Mouse (Mus musculus) G1E-ER4 (cell line): ENCODE results near the gene St6galnac6. TPM values are rescaled to one million over a fixed set of nuclear protein-coding genes. Genes with fewer than 3 reads are reported as not detected.

ENCODE experiments used
- GATA1 ChIP-seq: IDR thresholded peaks from one replicate; pipeline ENCODE4 v1.8.0; 2012; ENCODE audit warnings: low read length, inconsistent platforms
- polyA plus RNA-seq: library from polyadenylated mRNA; stranded (reverse); fragments of >175 nt; gene quantifications from 2 replicates; pipeline ENCODE4 v1.2.3, GENCODE M21; 2012

Gene St6galnac6
- polyA plus RNA-seq, 1 experiment = 58.6 TPM

DNA sequence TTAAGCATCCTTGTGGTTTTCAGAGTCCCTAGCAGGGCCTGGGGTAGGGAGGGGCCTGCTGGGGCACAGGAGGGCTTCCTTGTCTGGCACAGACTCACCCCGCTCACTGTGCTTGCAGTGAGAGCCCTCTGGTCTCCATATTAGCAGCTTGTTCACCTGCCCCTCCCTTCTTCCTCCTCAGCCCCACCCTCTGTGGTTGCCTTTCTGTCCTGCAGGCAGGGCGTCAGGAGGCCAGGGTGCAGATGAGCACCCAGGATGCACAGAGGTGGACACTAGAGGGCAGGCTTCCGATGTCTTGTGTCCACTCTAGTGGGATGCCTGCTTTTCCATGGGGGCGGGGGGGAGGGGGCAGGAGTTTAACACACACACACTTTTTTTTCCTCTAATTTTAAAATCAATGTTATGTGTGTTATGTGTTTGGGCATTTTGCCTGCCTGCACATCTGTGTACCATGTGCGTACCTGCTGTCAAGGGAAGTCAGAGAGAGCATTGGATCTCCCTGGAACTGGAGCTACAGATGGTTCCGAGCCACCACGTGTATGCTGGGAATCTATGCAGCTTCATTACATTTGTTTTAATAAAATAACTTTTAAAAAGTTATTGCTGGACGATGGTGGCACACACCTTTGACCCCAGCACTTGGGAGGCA, 2.0 kb downstream of the St6galnac6 start:
- TF ChIP-seq GATA1 = no peak

- TF ChIP-seq GATA1 = no peak
Measured at GRCm38 (mm10) chr2:32602600-32603054, 3.1 kb downstream of the St6galnac6 start.

GRCm38 (mm10) chr2:32604631-32605030, 5.1 kb downstream of the St6galnac6 start:
- no peak for TF ChIP-seq GATA1

- no peak for TF ChIP-seq GATA1
Measured at GRCm38 (mm10) chr2:32606161-32607142, 6.9 kb downstream of the St6galnac6 start.

DNA sequence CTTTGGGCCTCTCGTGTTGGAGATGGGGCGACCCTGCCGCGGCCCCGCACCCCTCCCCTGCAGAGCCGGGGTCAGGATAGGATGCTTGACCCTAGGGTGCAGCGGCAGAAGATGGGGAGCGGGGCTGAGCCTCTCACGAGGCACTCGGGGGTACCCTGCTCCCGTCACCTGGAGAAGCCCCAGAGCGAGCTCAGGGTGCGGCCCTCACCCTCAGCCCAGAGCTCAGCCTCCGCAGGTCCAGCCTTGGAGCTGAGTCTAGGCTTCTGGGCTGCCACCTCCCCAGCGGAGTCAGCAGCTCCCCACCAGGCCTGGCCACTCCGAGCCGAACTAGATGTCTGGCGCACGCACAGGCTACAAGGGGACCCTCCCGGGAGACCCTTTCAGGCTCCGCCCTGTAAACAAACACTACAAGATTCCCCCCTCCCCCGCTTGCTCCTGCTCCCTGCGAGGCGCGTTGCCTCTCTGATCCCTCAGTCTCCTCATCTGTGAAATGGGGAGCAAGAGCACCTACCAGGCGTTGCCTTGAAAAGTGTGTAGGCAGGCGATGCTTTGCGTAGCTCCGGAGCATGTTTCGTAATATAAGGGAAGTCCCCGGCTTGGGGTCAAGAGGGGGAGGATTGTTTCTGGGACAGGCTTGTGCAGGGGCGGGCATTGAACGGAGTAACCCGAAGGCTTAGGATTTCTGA, 7.9 kb downstream of the St6galnac6 start:
- TF ChIP-seq GATA1 = no peak

- TF ChIP-seq GATA1 = no peak
Measured at GRCm38 (mm10) chr2:32608141-32608777, 8.8 kb downstream of the St6galnac6 start.

DNA sequence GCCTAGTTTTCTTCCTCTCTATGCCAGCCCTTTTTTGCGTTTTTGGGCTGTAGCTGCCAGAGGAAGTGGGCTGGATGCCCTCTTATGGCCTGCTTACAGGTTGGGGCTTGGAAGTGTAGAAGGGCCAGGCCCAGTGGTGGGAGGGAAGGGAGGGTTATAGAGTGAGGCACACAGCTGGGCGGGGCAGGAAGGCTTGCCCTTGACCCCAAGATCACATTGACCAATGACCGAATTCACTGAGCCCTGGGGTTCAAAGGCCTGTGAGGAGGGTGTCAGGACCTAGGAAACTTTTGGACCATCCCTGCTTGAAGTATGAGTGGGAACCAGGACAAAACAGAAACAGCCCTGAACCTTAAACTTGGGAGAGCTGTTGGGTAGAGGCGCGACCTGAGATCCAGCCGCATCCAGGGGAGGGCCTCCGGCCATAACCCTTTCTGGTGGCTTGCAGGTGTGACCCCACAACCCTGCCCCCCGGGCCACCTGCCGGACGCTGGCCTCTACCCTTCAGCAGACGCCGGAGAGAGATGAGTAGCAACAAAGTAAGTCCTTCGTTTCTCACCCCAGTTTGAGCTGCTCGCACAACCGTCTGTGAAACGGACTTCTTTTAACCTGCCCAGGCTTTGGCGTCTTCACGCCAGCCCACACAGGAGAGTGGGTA, 9.4 kb downstream of the St6galnac6 start:
- TF ChIP-seq GATA1 = no peak

DNA sequence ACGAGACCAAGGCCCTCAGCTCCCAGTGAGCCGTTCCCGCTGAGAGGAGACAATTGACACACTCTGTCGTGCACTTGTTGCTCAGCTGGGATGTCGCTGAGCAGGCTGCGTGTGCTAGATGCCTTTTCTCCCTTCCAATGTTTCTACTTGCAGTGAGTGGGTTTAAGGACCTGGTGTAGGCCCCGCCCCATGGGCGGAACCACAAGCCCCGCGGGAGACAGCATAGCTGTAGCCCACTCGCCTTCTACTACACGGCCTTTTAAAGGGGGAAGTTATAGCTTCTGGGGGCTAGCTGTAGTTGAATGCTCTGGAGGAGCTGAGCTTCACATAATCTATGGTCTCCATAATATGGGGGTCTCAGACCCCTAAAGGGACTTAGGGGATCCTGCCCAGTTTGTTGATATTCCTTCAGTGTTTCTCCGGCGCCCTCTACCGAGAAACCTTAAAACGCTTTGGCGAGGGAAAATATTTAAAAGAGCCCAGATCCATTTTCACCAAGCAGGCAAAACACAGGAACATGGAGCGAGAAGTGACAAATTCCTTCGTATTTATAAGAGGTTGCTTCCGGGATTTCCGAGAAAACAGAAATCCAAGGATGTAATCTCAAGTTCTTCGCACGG, 11.2 kb downstream of the St6galnac6 start:
- no peak for TF ChIP-seq GATA1

- no peak for TF ChIP-seq GATA1
Measured at GRCm38 (mm10) chr2:32612274-32612673, 12.8 kb downstream of the St6galnac6 start.

DNA sequence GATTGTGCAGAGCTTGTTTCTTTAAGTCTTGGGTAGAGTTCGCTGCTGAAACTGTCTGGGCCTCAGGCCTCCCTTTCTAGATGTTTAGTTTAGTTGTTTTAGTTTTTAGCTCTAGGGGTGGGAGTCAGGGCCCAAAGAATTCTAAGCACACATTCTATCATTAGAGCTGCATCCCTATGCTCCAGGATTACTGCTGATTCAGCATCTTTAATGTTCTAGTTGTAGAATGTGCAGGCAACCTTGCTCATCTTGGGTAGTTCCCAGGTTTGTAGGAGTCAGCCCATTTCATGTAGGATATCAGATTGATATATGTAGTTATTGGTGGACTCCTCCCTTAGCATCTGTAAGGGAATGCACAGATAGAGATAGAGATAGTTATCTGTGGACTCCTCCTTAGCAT, 17.6 kb downstream of the St6galnac6 start:
- no peak for TF ChIP-seq GATA1

DNA sequence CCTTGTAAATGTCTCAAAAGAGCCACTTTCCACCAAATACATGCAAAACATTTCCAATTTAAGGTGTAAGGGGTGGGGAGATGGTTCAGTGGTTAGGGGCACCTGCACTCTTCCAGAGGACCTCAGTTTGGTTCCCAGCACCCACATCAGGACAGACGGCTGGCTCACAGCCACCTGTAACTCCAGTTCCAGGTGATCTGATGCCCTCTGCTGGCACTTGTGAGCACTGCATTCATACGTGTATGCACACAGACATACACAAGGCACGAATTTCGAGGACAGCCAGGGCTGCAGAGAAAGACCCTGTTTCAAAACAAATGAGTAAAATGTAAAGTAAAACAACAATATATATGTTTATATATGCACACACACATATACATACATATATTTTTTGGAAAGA, 18.1 kb downstream of the St6galnac6 start:
- TF ChIP-seq GATA1 = no peak

GRCm38 (mm10) chr2:32618051-32618450, 18.5 kb downstream of the St6galnac6 start:
- TF ChIP-seq GATA1 = no peak

DNA sequence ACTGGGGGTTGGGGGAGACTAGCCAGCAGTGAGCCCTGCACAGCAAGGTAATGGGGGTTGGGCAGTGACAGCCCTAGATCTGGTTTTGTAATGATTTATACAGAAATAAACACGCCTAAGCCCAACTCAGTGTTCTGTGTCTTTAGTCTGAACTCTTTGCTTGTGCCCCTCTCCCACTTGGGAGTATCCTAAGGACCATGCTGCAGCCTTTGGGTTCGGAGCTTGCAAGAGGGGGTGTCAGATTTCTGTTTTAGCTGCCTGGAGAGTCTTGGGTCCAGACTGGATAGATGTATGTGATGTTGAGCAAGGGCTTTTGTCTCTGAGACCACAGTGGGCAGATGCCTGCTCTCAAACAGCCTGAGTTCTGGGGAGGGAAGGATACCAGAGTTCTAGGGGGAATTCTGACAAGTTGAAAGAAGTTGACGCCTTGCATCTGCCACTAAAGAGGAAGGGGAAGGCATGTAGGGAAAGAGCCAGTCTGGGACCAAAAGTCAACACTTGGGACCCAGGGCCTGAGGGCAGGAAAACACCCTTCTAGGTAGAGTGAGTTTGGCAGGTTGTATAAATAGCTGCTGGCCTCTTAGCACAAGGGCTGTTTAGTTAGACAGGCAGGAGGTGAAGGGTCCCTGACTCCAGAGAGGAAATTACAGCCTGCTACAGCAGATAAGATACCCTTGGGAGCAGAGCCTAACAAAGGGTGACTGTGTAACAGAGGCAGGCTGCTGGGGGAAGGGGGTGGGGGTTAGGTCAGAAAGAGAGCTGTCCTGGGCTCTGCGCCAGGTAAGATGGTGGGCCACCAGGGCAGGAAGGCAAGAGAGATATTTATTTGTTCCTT, 21.4 kb downstream of the St6galnac6 start:
- no peak for TF ChIP-seq GATA1

GRCm38 (mm10) chr2:32621517-32621859, 22.0 kb downstream of the St6galnac6 start, which contains the start of gene Ak1:
TSS of gene Ak1 (plus strand) at chr2:32621758.
- TF ChIP-seq GATA1 = no peak
